Mouse (Mus musculus): Measurements from ENCODE around the gene Mag.
"Not testable (repeated sequence)": the region's sequence is repeated elsewhere in the genome, so short reads cannot be mapped to it uniquely, and the experiment has no call there.

Gene Mag

GRCm38 (mm10) chr7:30914732-30915131 is at the start of gene Mag:
Mag (minus strand) TSS chr7:30914873.
- DNase-seq = no peak

- DNase-seq = no peak
These were observed 49.7 kb upstream of the Mag start for GRCm38 (mm10) chr7:30964366-30964765.

- no peak for DNase-seq
These were observed 48.2 kb upstream of the Mag start for GRCm38 (mm10) chr7:30962862-30963261.

- DNase-seq = no peak
These were observed 45.2 kb upstream of the Mag start for GRCm38 (mm10) chr7:30959786-30960349.

GRCm38 (mm10) chr7:30958866-30959487 is 44.3 kb upstream of the Mag start:
- no peak for DNase-seq

- peak in 1 of 2 experiments; percentile 22 for DNase-seq
These were observed 43.6 kb upstream of the Mag start for GRCm38 (mm10) chr7:30958109-30958865.

GRCm38 (mm10) chr7:30957367-30957783 is 42.7 kb upstream of the Mag start:
- DNase-seq = peak; percentile 90 to 92

GRCm38 (mm10) chr7:30956756-30957366 is 42.2 kb upstream of the Mag start, which contains the start of gene Usf2:
Usf2 (minus strand) TSS chr7:30956803.
- DNase-seq = peak; percentile 75 to 84

- peak in 1 of 2 experiments; percentile 52 for DNase-seq
These were observed 41.7 kb upstream of the Mag start for GRCm38 (mm10) chr7:30956357-30956751.

GRCm38 (mm10) chr7:30955584-30956356 is 41.1 kb upstream of the Mag start:
- peak; percentile 91 to 95 for DNase-seq

GRCm38 (mm10) chr7:30954971-30955520 is 40.4 kb upstream of the Mag start:
- DNase-seq = no peak

GRCm38 (mm10) chr7:30954036-30954435 is 39.4 kb upstream of the Mag start:
- DNase-seq = no peak

- DNase-seq = no peak
These were observed 38.8 kb upstream of the Mag start for GRCm38 (mm10) chr7:30953459-30953858.

- DNase-seq = no peak
These were observed 38.0 kb upstream of the Mag start for GRCm38 (mm10) chr7:30952441-30953265.

- DNase-seq = not testable (repeated sequence)
These were observed 35.2 kb upstream of the Mag start for GRCm38 (mm10) chr7:30949902-30950301.

- no peak for DNase-seq
These were observed 31.2 kb upstream of the Mag start for GRCm38 (mm10) chr7:30945876-30946275.

- DNase-seq = not testable (repeated sequence)
These were observed 30.8 kb upstream of the Mag start for GRCm38 (mm10) chr7:30945466-30945865.

- not testable (repeated sequence) for DNase-seq
These were observed 30.0 kb upstream of the Mag start for GRCm38 (mm10) chr7:30944706-30945105.

- DNase-seq = no peak
These were observed 29.4 kb upstream of the Mag start, which contains the start of gene Hamp for GRCm38 (mm10) chr7:30943909-30944635. Hamp (minus strand) TSS chr7:30944032.

GRCm38 (mm10) chr7:30942365-30942764 is 27.7 kb upstream of the Mag start:
- DNase-seq = not testable (repeated sequence)

Data from cerebellum, postnatal 36 days (tissue).